Mouse (Mus musculus) cortical plate, adult 2 months (tissue): ENCODE measurements at regions not wholly inside any gene's neighbourhood (a gene's known extent, or its start where the extent isn't known, plus 50 kb on each side); places are given as distances from the start of the nearest gene placed in this dataset.

ENCODE experiments used
- H3K27ac ChIP-seq: fragments of 200-500 bp; 2 replicates; pipeline ENCODE4 v1.5.1; 2012; ENCODE audit warnings: low read length, control low read depth, inconsistent platforms; ENCODE audit not compliant: insufficient read depth
- H3K4me1 ChIP-seq: fragments of 200-500 bp; 2 replicates; pipeline ENCODE4 v1.6.1; 2011; ENCODE audit warnings: low read length; ENCODE audit not compliant: control insufficient read depth, insufficient read depth
- H3K4me3 ChIP-seq: fragments of 200-500 bp; 2 replicates; pipeline ENCODE4 v1.5.1; 2011; ENCODE audit warnings: mild to moderate bottlenecking, low read length, control low read depth; ENCODE audit not compliant: insufficient read depth
- CTCF ChIP-seq: fragments of 200-500 bp; IDR thresholded peaks from 2 replicates; pipeline ENCODE4 v1.5.1; 2011; ENCODE audit warnings: mild to moderate bottlenecking, control low read depth, low read length; ENCODE audit not compliant: insufficient read depth; ENCODE audit errors: extremely low read depth
- POLR2A ChIP-seq: fragments of 200-500 bp; IDR thresholded peaks from 2 replicates; pipeline ENCODE4 v1.6.1; 2011; ENCODE audit warnings: mild to moderate bottlenecking, low read length, control low read depth; ENCODE audit not compliant: insufficient read depth; ENCODE audit errors: extremely low read depth

GRCm38 (mm10) chr12:9839198-9839845 is 269.4 kb downstream of the Osr1 start:
- Histone ChIP-seq H3K4me1 (no peaks in the 10 kb centered on the region), H3K27ac (no peak overlapping the region), H3K4me3 (no peak overlapping the region)
- TF ChIP-seq POLR2A (no peak), CTCF (no peak)

DNA sequence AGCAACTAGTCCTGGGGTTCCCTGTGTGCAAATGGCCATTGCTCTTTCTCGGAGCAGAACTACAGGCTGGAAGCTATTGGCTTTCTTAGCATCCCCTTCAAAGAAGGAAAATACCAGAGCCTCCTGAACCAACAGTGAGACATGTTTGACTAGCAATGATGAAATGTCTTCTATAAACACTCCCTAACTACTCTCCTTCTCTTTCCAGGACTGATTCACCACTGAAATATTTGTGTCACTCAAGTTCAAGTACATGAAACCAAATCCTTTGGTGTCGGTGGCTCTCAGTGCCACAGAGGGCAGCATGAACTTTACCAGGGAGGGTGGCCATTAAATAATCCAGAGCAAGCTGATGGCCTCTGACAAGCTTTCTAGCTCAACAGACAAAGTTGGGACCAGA is 270.0 kb downstream of the Osr1 start:
- Histone ChIP-seq H3K27ac (no peak overlapping the region), H3K4me3 (no peak overlapping the region), H3K4me1 (no peaks in the 10 kb centered on the region)
- TF ChIP-seq CTCF (no peak), POLR2A (no peak)

GRCm38 (mm10) chr12:9847034-9847433 is 277.1 kb downstream of the Osr1 start:
- no peaks in the 10 kb centered on the region for H3K4me1 ChIP-seq
- H3K27ac ChIP-seq, result no peak overlapping the region
- TF ChIP-seq POLR2A (no peak), CTCF (no peak)
- H3K4me3 ChIP-seq, result no peak overlapping the region

GRCm38 (mm10) chr12:9847465-9848205 is 277.7 kb downstream of the Osr1 start:
- Histone ChIP-seq H3K4me3 (no peak overlapping the region), H3K4me1 (no peaks in the 10 kb centered on the region), H3K27ac (no peak overlapping the region)
- no peak for TF ChIP-seq CTCF
- no peak for TF ChIP-seq POLR2A

- H3K27ac ChIP-seq, result no peak overlapping the region
- TF ChIP-seq CTCF (no peak), POLR2A (no peak)
- H3K4me3 ChIP-seq, result no peak overlapping the region
- H3K4me1 ChIP-seq, result no peaks in the 10 kb centered on the region
Observed at GRCm38 (mm10) chr12:9855503-9856024, 285.6 kb downstream of the Osr1 start.

GRCm38 (mm10) chr12:9856128-9856621 is 286.3 kb downstream of the Osr1 start:
- H3K27ac ChIP-seq, result no peak overlapping the region
- no peaks in the 10 kb centered on the region for H3K4me1 ChIP-seq
- no peak overlapping the region for H3K4me3 ChIP-seq
- TF ChIP-seq CTCF (no peak), POLR2A (no peak)

GRCm38 (mm10) chr12:9857990-9858389 is 288.1 kb downstream of the Osr1 start:
- H3K27ac ChIP-seq, result no peak overlapping the region
- no peaks in the 10 kb centered on the region for H3K4me1 ChIP-seq
- TF ChIP-seq POLR2A (no peak), CTCF (no peak)
- H3K4me3 ChIP-seq, result no peak overlapping the region

GRCm38 (mm10) chr12:9862301-9862700 is 292.4 kb downstream of the Osr1 start:
- Histone ChIP-seq H3K27ac (no peak overlapping the region), H3K4me3 (no peak overlapping the region), H3K4me1 (no peaks in the 10 kb centered on the region)
- TF ChIP-seq CTCF (no peak), POLR2A (no peak)

DNA sequence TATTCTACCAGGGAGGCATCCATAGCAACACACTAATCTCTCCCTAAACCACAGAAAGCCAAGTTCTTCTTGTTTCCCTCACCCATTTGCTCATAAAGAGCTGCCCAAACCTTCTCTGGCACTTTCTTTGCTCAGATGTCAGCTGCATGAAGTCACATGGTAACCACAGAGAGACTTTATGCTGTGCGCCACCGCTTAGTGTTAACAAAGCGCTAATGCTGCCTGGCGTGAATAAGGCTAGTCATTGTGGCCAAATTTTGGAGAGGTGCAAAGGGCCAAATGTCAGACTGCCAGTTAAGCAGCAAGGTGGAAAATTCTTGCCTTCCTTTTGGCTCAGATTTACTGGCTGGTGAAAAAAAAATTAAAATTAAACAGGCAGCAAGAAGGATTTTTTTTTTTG is 302.3 kb downstream of the Osr1 start:
- Histone ChIP-seq H3K27ac (no peak overlapping the region), H3K4me3 (no peak overlapping the region), H3K4me1 (no peaks in the 10 kb centered on the region)
- TF ChIP-seq POLR2A (no peak), CTCF (no peak)

- TF ChIP-seq POLR2A, result no peak
- TF ChIP-seq CTCF, result no peak
- Histone ChIP-seq H3K4me1 (no peaks in the 10 kb centered on the region), H3K27ac (no peak overlapping the region), H3K4me3 (no peak overlapping the region)
Observed at GRCm38 (mm10) chr12:9873214-9873613, 303.3 kb downstream of the Osr1 start.
